Mouse (Mus musculus): ENCODE measurements around the gene Btnl6. TPM values are rescaled to one million over a fixed set of nuclear protein-coding genes. Genes with fewer than 3 reads are reported as not detected.
"Not testable (repeated sequence)": the region's sequence is repeated elsewhere in the genome, so short reads cannot be mapped to it uniquely, and the experiment has no call there.

Gene Btnl6
- polyA plus RNA-seq, 1 experiment from 2014 or later: not detected

DNA sequence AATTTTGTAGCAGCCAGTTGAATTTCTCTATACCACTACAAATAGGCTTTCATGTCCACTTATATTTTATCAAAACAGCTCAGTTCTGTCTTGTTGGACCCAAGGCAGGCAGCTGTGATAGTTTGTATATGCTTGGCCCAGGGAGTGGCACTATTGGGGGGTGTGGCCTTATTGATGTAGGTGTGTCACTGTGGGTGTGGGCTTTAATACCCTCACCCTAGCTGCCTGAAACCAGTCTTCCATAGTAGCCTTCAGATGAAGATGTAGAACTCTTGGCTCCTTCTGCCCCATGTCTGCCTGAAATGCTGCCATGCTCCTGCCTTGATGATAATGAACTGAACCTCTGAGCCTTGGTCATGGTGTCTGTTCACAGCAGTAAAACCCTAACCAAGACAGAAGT is 51.2 kb downstream of the Btnl6 start:
- not testable (repeated sequence) for H3K27me3 ChIP-seq (ENCODE audit: control insufficient read depth, insufficient read depth, low read length); H3K4me2 ChIP-seq (ENCODE audit: low read depth, low read length); H3K9me3 ChIP-seq (replicated peaks; ENCODE audit: control insufficient read depth, low read length); H3K9ac ChIP-seq (replicated peaks; ENCODE audit: low read length); H3K4me1 ChIP-seq (ENCODE audit: control insufficient read depth, insufficient read depth, low read length); ATAC-seq (replicated peaks; ENCODE audit: insufficient number of reproducible peaks, low FRiP score, low TSS enrichment, low read depth); H3K36me3 ChIP-seq (replicated peaks; ENCODE audit: control insufficient read depth, insufficient read depth, low read depth, low read length); H3K27ac ChIP-seq (replicated peaks; ENCODE audit: low read depth, low read length); H3K4me3 ChIP-seq (ENCODE audit: low read depth, low read length); DNase-seq (ENCODE audit: low spot score)

DNA sequence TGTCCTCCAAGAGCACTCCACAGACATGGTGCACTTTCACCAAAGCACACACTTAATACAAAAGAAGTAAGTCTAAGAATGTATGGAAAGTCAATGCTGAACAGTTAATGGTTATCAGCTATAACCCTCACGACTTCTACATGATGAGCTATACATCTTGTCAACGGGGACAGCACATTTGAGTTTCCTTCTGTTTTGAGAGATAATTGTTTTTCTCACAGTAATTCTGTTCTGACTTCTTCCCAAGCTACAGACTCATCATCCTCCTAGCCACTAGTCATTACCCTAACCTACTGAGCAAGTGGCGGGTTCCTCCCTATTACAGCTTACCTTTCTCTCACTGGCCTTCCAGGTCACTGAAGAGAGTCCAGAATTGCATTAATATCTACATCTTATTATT is 57.9 kb downstream of the Btnl6 start:
- Histone ChIP-seq H3K27me3 (ENCODE audit: control insufficient read depth, insufficient read depth, low read length) (no peaks in the 10 kb centered on the region), H3K4me3 (ENCODE audit: low read depth, low read length) (no peak overlapping the region), H3K4me1 (ENCODE audit: control insufficient read depth, insufficient read depth, low read length) (no peaks in the 10 kb centered on the region), H3K36me3 (replicated peaks; ENCODE audit: control insufficient read depth, insufficient read depth, low read depth, low read length) (no peaks in the 10 kb centered on the region), H3K4me2 (ENCODE audit: low read depth, low read length) (no peak overlapping the region), H3K9ac (replicated peaks; ENCODE audit: low read length) (no peak overlapping the region), H3K27ac (replicated peaks; ENCODE audit: low read depth, low read length) (no peak overlapping the region), H3K9me3 (replicated peaks; ENCODE audit: control insufficient read depth, low read length) (no peaks in the 10 kb centered on the region)
- 85% methylated on average over 3 of the region's 3 CpGs for WGBS
- ATAC-seq (replicated peaks; ENCODE audit: insufficient number of reproducible peaks, low FRiP score, low TSS enrichment, low read depth) (no peak), DNase-seq (ENCODE audit: low spot score) (no peak)

Other genes starting within 250 kb of the Btnl6 start
- not detected in 2 replicates for gene H2-Aa, start 229.5 kb downstream of the Btnl6 start, polyA plus RNA-seq (2014; fragmentation: Nextera tagmentation; extraction: Ambion mirVana)
- gene H2-Eb1, start 211.5 kb downstream of the Btnl6 start, polyA plus RNA-seq (2014; fragmentation: Nextera tagmentation; extraction: Ambion mirVana): 1.2 and 1.5 TPM in 2 replicates
- gene H2-Eb2, start 191.7 kb downstream of the Btnl6 start, polyA plus RNA-seq (2014; fragmentation: Nextera tagmentation; extraction: Ambion mirVana): not detected in 2 replicates
- 0.08 TPM in 1 of 2 replicates, not detected in the other for gene Btnl2, start 162.5 kb downstream of the Btnl6 start, polyA plus RNA-seq (2014; fragmentation: Nextera tagmentation; extraction: Ambion mirVana)
- not detected in 2 replicates for gene Btnl1, start 140.2 kb downstream of the Btnl6 start, polyA plus RNA-seq (2014; fragmentation: Nextera tagmentation; extraction: Ambion mirVana)
- 0.39 and 0.72 TPM in 2 replicates for gene BC051142, start 118.5 kb downstream of the Btnl6 start, polyA plus RNA-seq (2014; fragmentation: Nextera tagmentation; extraction: Ambion mirVana)
- gene Btnl4, start 40.0 kb downstream of the Btnl6 start, polyA plus RNA-seq (2014; fragmentation: Nextera tagmentation; extraction: Ambion mirVana): not detected in 2 replicates
- gene Notch4, start 46.9 kb upstream of the Btnl6 start, polyA plus RNA-seq (2014; fragmentation: Nextera tagmentation; extraction: Ambion mirVana): 4.8 and 5.9 TPM in 2 replicates
- 5.5 and 6.0 TPM in 2 replicates for gene Gpsm3, start 72.5 kb upstream of the Btnl6 start, polyA plus RNA-seq (2014; fragmentation: Nextera tagmentation; extraction: Ambion mirVana)
- gene Pbx2, start 73.9 kb upstream of the Btnl6 start, polyA plus RNA-seq (2014; fragmentation: Nextera tagmentation; extraction: Ambion mirVana): 17.9 and 21.2 TPM in 2 replicates
- gene Ager, start 80.5 kb upstream of the Btnl6 start, polyA plus RNA-seq (2014; fragmentation: Nextera tagmentation; extraction: Ambion mirVana): 0.64 and 1.2 TPM in 2 replicates
- gene Rnf5, start 86.3 kb upstream of the Btnl6 start, polyA plus RNA-seq (2014; fragmentation: Nextera tagmentation; extraction: Ambion mirVana): 117 and 118 TPM in 2 replicates
- gene Agpat1, start 86.9 kb upstream of the Btnl6 start, polyA plus RNA-seq (2014; fragmentation: Nextera tagmentation; extraction: Ambion mirVana): 55.3 and 59.8 TPM in 2 replicates
- gene Egfl8, start 98.6 kb upstream of the Btnl6 start, polyA plus RNA-seq (2014; fragmentation: Nextera tagmentation; extraction: Ambion mirVana): 3.1 and 4.4 TPM in 2 replicates
- gene Ppt2, start 111.2 kb upstream of the Btnl6 start, polyA plus RNA-seq (2014; fragmentation: Nextera tagmentation; extraction: Ambion mirVana): 19.4 and 20.0 TPM in 2 replicates
- 0.10 and 0.11 TPM in 2 replicates for gene Prrt1, start 112.2 kb upstream of the Btnl6 start, polyA plus RNA-seq (2014; fragmentation: Nextera tagmentation; extraction: Ambion mirVana)
- gene Fkbpl, start 127.4 kb upstream of the Btnl6 start, polyA plus RNA-seq (2014; fragmentation: Nextera tagmentation; extraction: Ambion mirVana): 16.2 and 16.6 TPM in 2 replicates
- 55.8 and 58.5 TPM in 2 replicates for gene Atf6b, start 129.8 kb upstream of the Btnl6 start, polyA plus RNA-seq (2014; fragmentation: Nextera tagmentation; extraction: Ambion mirVana)
- gene Tnxb, start 153.2 kb upstream of the Btnl6 start, polyA plus RNA-seq (2014; fragmentation: Nextera tagmentation; extraction: Ambion mirVana): not detected in 2 replicates
- gene C4b, start 226.5 kb upstream of the Btnl6 start, polyA plus RNA-seq (2014; fragmentation: Nextera tagmentation; extraction: Ambion mirVana): not detected in 2 replicates